Mouse (Mus musculus): ENCODE measurements around the gene Iars2.

DNA sequence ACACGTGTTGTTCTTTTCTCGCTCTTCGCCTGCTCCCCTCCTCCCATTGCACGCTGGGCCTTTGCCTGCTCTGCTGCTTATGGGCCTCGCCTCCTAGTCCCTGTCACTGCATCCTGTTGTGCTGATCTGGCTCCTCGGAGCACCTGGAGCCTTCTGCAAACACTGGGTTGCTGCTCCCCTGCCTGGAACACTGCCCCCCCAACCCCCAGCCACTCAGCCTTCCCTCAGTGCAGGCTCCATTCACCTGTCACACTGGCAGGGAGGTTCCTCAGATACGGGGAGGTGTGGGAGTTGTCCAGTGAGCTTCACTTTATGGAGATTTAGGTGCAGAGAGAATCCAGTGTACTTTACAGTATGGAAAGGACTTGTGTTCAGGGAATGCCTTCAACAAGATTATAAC, 83.7 kb downstream of the Iars2 start:
- no peak for TF ChIP-seq CTCF (IDR thresholded peaks at IDR 0.05)
- TF ChIP-seq EP300 (IDR thresholded peaks at IDR 0.05): no peak
